Mouse (Mus musculus) right cerebral cortex, postnatal 4 days (tissue): ENCODE data around the gene Enpep.

ENCODE experiments used
- DNase-seq: peaks from one replicate; pipeline ENCODE4 v3.0.0-alpha.2; 2022

Enpep gene

GRCm38 (mm10) chr3:129332586-129332985, at the start of gene Enpep:
Gene Enpep (minus strand): TSS chr3:129332720.
- DNase-seq: no peak

- DNase-seq: no peak
Measured at GRCm38 (mm10) chr3:129379109-129379508, 46.6 kb upstream of the Enpep start.

GRCm38 (mm10) chr3:129375087-129375486, 42.6 kb upstream of the Enpep start:
- DNase-seq: no peak

- no peak for DNase-seq
Measured at GRCm38 (mm10) chr3:129373108-129373507, 40.6 kb upstream of the Enpep start.

GRCm38 (mm10) chr3:129369491-129369890, 37.0 kb upstream of the Enpep start:
- DNase-seq: no peak

- no peak for DNase-seq
Measured at GRCm38 (mm10) chr3:129365919-129366318, 33.4 kb upstream of the Enpep start.

GRCm38 (mm10) chr3:129364818-129365390, 32.4 kb upstream of the Enpep start:
- no peak for DNase-seq

- no peak for DNase-seq
Measured at GRCm38 (mm10) chr3:129363426-129363825, 30.9 kb upstream of the Enpep start.

- no peak for DNase-seq
Measured at GRCm38 (mm10) chr3:129358115-129358514, 25.6 kb upstream of the Enpep start.

GRCm38 (mm10) chr3:129353901-129354300, 21.4 kb upstream of the Enpep start:
- DNase-seq: no peak

GRCm38 (mm10) chr3:129351320-129351877, 18.9 kb upstream of the Enpep start:
- no peak for DNase-seq

GRCm38 (mm10) chr3:129347277-129347676, 14.8 kb upstream of the Enpep start:
- no peak for DNase-seq

- DNase-seq: no peak
Measured at GRCm38 (mm10) chr3:129342767-129343166, 10.2 kb upstream of the Enpep start.

GRCm38 (mm10) chr3:129341066-129341465, 8.5 kb upstream of the Enpep start:
- DNase-seq: no peak

GRCm38 (mm10) chr3:129338296-129339091, 6.0 kb upstream of the Enpep start:
- DNase-seq: no peak

- DNase-seq: no peak
Measured at GRCm38 (mm10) chr3:129332142-129332541, 378 bp downstream of the Enpep start.

GRCm38 (mm10) chr3:129331427-129331826, 1.1 kb downstream of the Enpep start:
- no peak for DNase-seq

GRCm38 (mm10) chr3:129328056-129328455, 4.5 kb downstream of the Enpep start:
- no peak for DNase-seq

GRCm38 (mm10) chr3:129321585-129321984, 10.9 kb downstream of the Enpep start:
- no peak for DNase-seq

GRCm38 (mm10) chr3:129317032-129317729, 15.3 kb downstream of the Enpep start:
- no peak for DNase-seq

- DNase-seq: no peak
Measured at GRCm38 (mm10) chr3:129313671-129314415, 18.7 kb downstream of the Enpep start.

GRCm38 (mm10) chr3:129313221-129313620, 19.3 kb downstream of the Enpep start:
- no peak for DNase-seq

GRCm38 (mm10) chr3:129312511-129312910, 20.0 kb downstream of the Enpep start:
- no peak for DNase-seq
